Mouse (Mus musculus) ES-Bruce4 (cell line): ENCODE data around the gene Gpc2.

ENCODE experiments used
- EP300 ChIP-seq: IDR thresholded peaks from 2 replicates; pipeline ENCODE4 v1.6.1; 2011; ENCODE audit warnings: low read depth, low read length; ENCODE audit not compliant: insufficient read depth
- POLR2A ChIP-seq: IDR thresholded peaks from one replicate; pipeline ENCODE4 v1.8.1; 2011; ENCODE audit warnings: low read length; ENCODE audit not compliant: insufficient read depth

- TF ChIP-seq POLR2A = no peak
- TF ChIP-seq EP300 = no peak
These were observed 22.7 kb downstream of the Gpc2 start for GRCm38 (mm10) chr5:138256966-138257584.
